Mouse (Mus musculus) MEL (cell line): ENCODE results near the gene Nploc4. TPM values are rescaled to one million over a fixed set of nuclear protein-coding genes. Genes with fewer than 3 reads are reported as not detected.

ENCODE experiments used
- DNase-seq: peaks from one replicate; pipeline ENCODE4 v3.0.0; 2011; ENCODE audit warnings: low read depth, low spot score
- H3K27ac ChIP-seq: 2 replicates; pipeline ENCODE4 v1.5.1; 2012; ENCODE audit warnings: low read depth, mild to moderate bottlenecking, control low read depth, low read length, moderate library complexity; ENCODE audit not compliant: control insufficient read depth
- H3K27me3 ChIP-seq, 2 experiments: fragments of 150-350 bp in 1 of 2; sonication (generic) in 1 of 2; 2 replicates each; pipeline ENCODE4 v1.6.1; 2012; ENCODE audit warnings: low read length in 2 of 2, mild to moderate bottlenecking in 2 of 2, improper control_type of control experiment in 1 of 2, moderate library complexity in 1 of 2; ENCODE audit not compliant: insufficient read depth in 2 of 2, control insufficient read depth in 1 of 2
- H3K36me3 ChIP-seq, 2 experiments: 2 replicates each; pipeline ENCODE4 v1.6.1; 2012 to 2014; ENCODE audit warnings: low read length in 2 of 2, improper control_type of control experiment in 1 of 2, inconsistent platforms in 1 of 2, mild to moderate bottlenecking in 1 of 2; ENCODE audit not compliant: insufficient read depth in 2 of 2, control insufficient read depth in 1 of 2
- H3K4me1 ChIP-seq, 2 experiments: fragments of 150-350 bp in 1 of 2; sonication (generic) in 1 of 2; 2 replicates each; pipeline ENCODE4 v1.6.1; 2012; ENCODE audit warnings: low read length in 2 of 2, improper control_type of control experiment in 1 of 2, mild to moderate bottlenecking in 1 of 2; ENCODE audit not compliant: insufficient read depth in 2 of 2, control insufficient read depth in 1 of 2
- H3K4me3 ChIP-seq, 2 experiments: fragments of 150-350 bp in 1 of 2; sonication (generic) in 1 of 2; 2 replicates each; pipeline ENCODE4 v1.5.1; 2012; ENCODE audit warnings: low read depth in 2 of 2, low read length in 2 of 2, mild to moderate bottlenecking in 2 of 2, moderate library complexity in 2 of 2, control low read depth in 1 of 2, improper control_type of control experiment in 1 of 2; ENCODE audit not compliant: control insufficient read depth in 1 of 2, insufficient read depth in 1 of 2
- H3K79me2 ChIP-seq: 2 replicates; pipeline ENCODE4 v1.6.1; 2012; ENCODE audit warnings: mild to moderate bottlenecking, low read length, moderate library complexity; ENCODE audit not compliant: control insufficient read depth, poor library complexity, insufficient read depth
- H3K9ac ChIP-seq: 2 replicates; pipeline ENCODE4 v1.6.1; 2012; ENCODE audit warnings: low read depth, mild to moderate bottlenecking, control low read depth, low read length, moderate library complexity; ENCODE audit not compliant: control insufficient read depth, poor library complexity, severe bottlenecking
- H3K9me3 ChIP-seq: fragments of 150-350 bp; sonication (generic); replicated peaks from 2 replicates; pipeline ENCODE4 v1.6.1; 2012; ENCODE audit warnings: mild to moderate bottlenecking, low read length, improper control_type of control experiment, moderate library complexity; ENCODE audit not compliant: insufficient read depth
- ELF1 ChIP-seq: IDR thresholded peaks from 2 replicates; pipeline ENCODE4 v1.6.1; 2014; ENCODE audit warnings: low read depth, mild to moderate bottlenecking, inconsistent platforms, low read length, improper control_type of control experiment, moderate library complexity
- EP300 ChIP-seq, 2 experiments: IDR thresholded peaks; 2 replicates each; pipeline ENCODE4 v1.6.1; 2011; ENCODE audit warnings: improper control_type of control experiment in 2 of 2, low read length in 2 of 2, low read depth in 1 of 2, mild to moderate bottlenecking in 1 of 2
- JUND ChIP-seq: IDR thresholded peaks from 2 replicates; pipeline ENCODE4 v1.6.1; 2011; ENCODE audit warnings: low read depth, mild to moderate bottlenecking, improper control_type of control experiment, low read length
- KAT2A ChIP-seq: conservative IDR thresholded peaks from 2 replicates; pipeline ENCODE4 v1.6.1; 2012; ENCODE audit warnings: low read depth, low read length, improper control_type of control experiment, inconsistent platforms
- MAFK ChIP-seq: IDR thresholded peaks from 2 replicates; pipeline ENCODE4 v1.6.1; 2011; ENCODE audit warnings: low read depth, mild to moderate bottlenecking, low read length, improper control_type of control experiment, borderline replicate concordance
- MAZ ChIP-seq: IDR thresholded peaks from 2 replicates; pipeline ENCODE4 v1.6.1; 2012; ENCODE audit warnings: low read depth, mild to moderate bottlenecking, inconsistent platforms, low read length, improper control_type of control experiment
- polyA plus RNA-seq, 2 experiments: library from polyadenylated mRNA; stranded (reverse) in 1 of 2; unstranded in 1 of 2; fragments of >175 nt in 1 of 2; fragments of >200 nt in 1 of 2; gene quantifications; 2 replicates each; pipeline versions ENCODE4 v1.2.1 to v1.2.4; 2012; ENCODE audit warnings: low replicate concordance in 2 of 2, low read depth in 1 of 2; ENCODE audit not compliant: insufficient read length in 2 of 2, insufficient read depth in 1 of 2, missing spikeins in 1 of 2
- total RNA-seq: library from RNA; depleted of rRNA; stranded (reverse); fragments of 300-350 nt; gene quantifications from 2 replicates; pipeline ENCODE4 v1.2.3, GENCODE M21; 2012; rRNA removed

The Nploc4 gene
- total and polyA plus RNA-seq, 3 experiments = 77.4 to 352 (median 117) TPM

GRCm38 (mm10) chr11:120335431-120336021 lies 102.0 kb downstream of the Nploc4 start:
- no peak for DNase-seq
- Histone ChIP-seq H3K4me3 (no peak overlapping the region), H3K9ac (no peak overlapping the region), H3K27ac (no peak overlapping the region), H3K79me2 (no peaks in the 10 kb centered on the region), H3K4me1 (peaks cover 3 to 12% of the 10 kb centered on the region in 2 experiments; a peak in 3 of 4 replicates), H3K9me3 (no peaks in the 10 kb centered on the region), H3K36me3 (peaks cover 0 to 6% of the 10 kb centered on the region in 2 experiments; a peak in 2 of 4 replicates), H3K27me3 (no peaks in the 10 kb centered on the region)
- TF ChIP-seq ELF1 = no peak
- no peak for TF ChIP-seq KAT2A
- TF ChIP-seq MAFK = no peak
- TF ChIP-seq JUND = no peak
- no peak for TF ChIP-seq EP300 (IDR thresholded peaks at IDR 0.05; ENCODE audit: low read depth in 1 of 2, low read length in 2 of 2)
- TF ChIP-seq MAZ = no peak

Other genes with a start within 250 kb of the Nploc4 start
- gene Bahcc1, start 204.8 kb downstream of the Nploc4 start, total RNA-seq = 0.03 and 0.04 TPM in 2 replicates
- gene Bahcc1, start 204.8 kb downstream of the Nploc4 start, polyA plus RNA-seq = under 1 TPM in 1 of 2 experiments, not detected in 1; 0.26 TPM
- 1,328 and 1,871 TPM in 2 replicates for gene Actg1, start 89.2 kb downstream of the Nploc4 start, total RNA-seq
- gene Actg1, start 89.2 kb downstream of the Nploc4 start, polyA plus RNA-seq = 1,000 to 10,000 TPM in 1 of 2 experiments, 100 to 1,000 TPM in 1; 899 to 1,784 TPM
- gene Fscn2, start 76.2 kb downstream of the Nploc4 start, total RNA-seq = 0.29 and 0.62 TPM in 2 replicates
- under 1 TPM in 1 of 2 experiments, not detected in 1; 0.61 TPM for gene Fscn2, start 76.2 kb downstream of the Nploc4 start, polyA plus RNA-seq
- gene Faap100, start 58.9 kb downstream of the Nploc4 start, total RNA-seq = 34.9 and 45.7 TPM in 2 replicates
- 10 to 100 TPM in 1 of 2 experiments, not detected in 1; 27.1 TPM for gene Faap100, start 58.9 kb downstream of the Nploc4 start, polyA plus RNA-seq
- 0.20 and 0.65 TPM in 2 replicates for gene Tspan10, start 4.9 kb upstream of the Nploc4 start, total RNA-seq
- gene Tspan10, start 4.9 kb upstream of the Nploc4 start, polyA plus RNA-seq = under 1 TPM in 1 of 2 experiments, not detected in 1; 0.29 TPM
- 0.35 and 0.46 TPM in 2 replicates for gene Pde6g, start 15.8 kb upstream of the Nploc4 start, total RNA-seq
- under 1 TPM in 1 of 2 experiments, not detected in 1; 0.84 TPM for gene Pde6g, start 15.8 kb upstream of the Nploc4 start, polyA plus RNA-seq
- 15.9 and 17.6 TPM in 2 replicates for gene Oxld1, start 20.4 kb upstream of the Nploc4 start, total RNA-seq
- 10 to 100 TPM in 1 of 2 experiments, not detected in 1; 17.5 TPM for gene Oxld1, start 20.4 kb upstream of the Nploc4 start, polyA plus RNA-seq
- 66.1 and 104 TPM in 2 replicates for gene Ccdc137, start 20.4 kb upstream of the Nploc4 start, total RNA-seq
- gene Ccdc137, start 20.4 kb upstream of the Nploc4 start, polyA plus RNA-seq = 100 to 1,000 TPM in 1 of 2 experiments, not detected in 1; 116 TPM
- 19.8 and 20.8 TPM in 2 replicates for gene Arl16, start 29.9 kb upstream of the Nploc4 start, total RNA-seq
- 10 to 100 TPM in 1 of 2 experiments, not detected in 1; 20.0 TPM for gene Arl16, start 29.9 kb upstream of the Nploc4 start, polyA plus RNA-seq
- 401 and 457 TPM in 2 replicates for gene Mrpl12, start 46.9 kb upstream of the Nploc4 start, total RNA-seq
- gene Mrpl12, start 46.9 kb upstream of the Nploc4 start, polyA plus RNA-seq = 100 to 1,000 TPM; 374 to 461 TPM
- gene Slc25a10, start 54.1 kb upstream of the Nploc4 start, total RNA-seq = 40.4 and 52.0 TPM in 2 replicates
- 10 to 100 TPM in 1 of 2 experiments, not detected in 1; 53.6 TPM for gene Slc25a10, start 54.1 kb upstream of the Nploc4 start, polyA plus RNA-seq
- gene Gcgr, start 93.0 kb upstream of the Nploc4 start, total RNA-seq = not detected in 2 replicates
- not detected for gene Gcgr, start 93.0 kb upstream of the Nploc4 start, polyA plus RNA-seq
- 27.2 and 36.6 TPM in 2 replicates for gene Mcrip1, start 112.0 kb upstream of the Nploc4 start, total RNA-seq
- gene Mcrip1, start 112.0 kb upstream of the Nploc4 start, polyA plus RNA-seq = 10 to 100 TPM in 1 of 2 experiments, not detected in 1; 83.5 TPM
- gene Ppp1r27, start 113.4 kb upstream of the Nploc4 start, total RNA-seq = not detected in 2 replicates
- gene Ppp1r27, start 113.4 kb upstream of the Nploc4 start, polyA plus RNA-seq = not detected
- 625 and 639 TPM in 2 replicates for gene P4hb, start 135.5 kb upstream of the Nploc4 start, total RNA-seq
- 1,000 to 10,000 TPM in 1 of 2 experiments, 100 to 1,000 TPM in 1; 563 to 1,152 TPM for gene P4hb, start 135.5 kb upstream of the Nploc4 start, polyA plus RNA-seq
- 364 and 367 TPM in 2 replicates for gene Arhgdia, start 143.9 kb upstream of the Nploc4 start, total RNA-seq
- gene Arhgdia, start 143.9 kb upstream of the Nploc4 start, polyA plus RNA-seq = 100 to 1,000 TPM; 601 to 821 TPM
- 1,072 and 1,078 TPM in 2 replicates for gene Alyref, start 160.7 kb upstream of the Nploc4 start, total RNA-seq
- 100 to 1,000 TPM in 1 of 2 experiments, not detected in 1; 600 TPM for gene Alyref, start 160.7 kb upstream of the Nploc4 start, polyA plus RNA-seq
- gene Anapc11, start 160.7 kb upstream of the Nploc4 start, total RNA-seq = 97.3 and 130 TPM in 2 replicates
- gene Anapc11, start 160.7 kb upstream of the Nploc4 start, polyA plus RNA-seq = 100 to 1,000 TPM in 1 of 2 experiments, not detected in 1; 120 TPM
- gene Npb, start 170.8 kb upstream of the Nploc4 start, total RNA-seq = 0.27 and 0.62 TPM in 2 replicates
- gene Npb, start 170.8 kb upstream of the Nploc4 start, polyA plus RNA-seq = 1 to 10 TPM in 1 of 2 experiments, not detected in 1; 1.7 TPM
- 71.8 and 86.7 TPM in 2 replicates for gene Pcyt2, start 180.2 kb upstream of the Nploc4 start, total RNA-seq
- gene Pcyt2, start 180.2 kb upstream of the Nploc4 start, polyA plus RNA-seq = 10 to 100 TPM in 1 of 2 experiments, not detected in 1; 87.3 TPM
- 61.6 and 78.2 TPM in 2 replicates for gene Sirt7, start 187.5 kb upstream of the Nploc4 start, total RNA-seq
- gene Sirt7, start 187.5 kb upstream of the Nploc4 start, polyA plus RNA-seq = 10 to 100 TPM in 1 of 2 experiments, not detected in 1; 72.3 TPM
- gene Mafg, start 195.9 kb upstream of the Nploc4 start, total RNA-seq = 26.5 and 29.7 TPM in 2 replicates
- gene Mafg, start 195.9 kb upstream of the Nploc4 start, polyA plus RNA-seq = 100 to 1,000 TPM in 1 of 2 experiments, 10 to 100 TPM in 1; 54.0 to 113 TPM
- 2.6 and 7.1 TPM in 2 replicates for gene Pycr1, start 206.1 kb upstream of the Nploc4 start, total RNA-seq
- 10 to 100 TPM in 1 of 2 experiments, not detected in 1; 15.3 TPM for gene Pycr1, start 206.1 kb upstream of the Nploc4 start, polyA plus RNA-seq
- not detected in 2 replicates for gene Myadml2, start 210.4 kb upstream of the Nploc4 start, total RNA-seq
- gene Myadml2, start 210.4 kb upstream of the Nploc4 start, polyA plus RNA-seq = not detected
- not detected in 2 replicates for gene Notum, start 223.5 kb upstream of the Nploc4 start, total RNA-seq
- gene Notum, start 223.5 kb upstream of the Nploc4 start, polyA plus RNA-seq = not detected
- gene Aspscr1, start 235.3 kb upstream of the Nploc4 start, total RNA-seq = 31.9 and 36.2 TPM in 2 replicates
- 10 to 100 TPM in 1 of 2 experiments, not detected in 1; 72.5 TPM for gene Aspscr1, start 235.3 kb upstream of the Nploc4 start, polyA plus RNA-seq